Comparison of ENCODE assay signal across 15 mouse cellular contexts in genomic region chr9:123489727-123490343, GRCm38 (mm10). TPM values are rescaled to one million over a fixed set of nuclear protein-coding genes. Genes with fewer than 3 reads are reported as not detected.
DNase-seq lines count a peak whose midpoint lies in the region; ATAC-seq and TF ChIP-seq lines count a peak whose summit lies in the region.
"Had no signal": no experiment of that assay in that cellular context is flagged by ENCODE, and none has a peak within 500 bp of the region (broad histone marks: within the 10 kb centered on the region; RNA-seq: fewer than 3 reads in every experiment).

No protein-coding gene starts in this region.

- no peaks in the 10 kb centered on the region for H3K9me3 ChIP-seq in heart, embryonic 13.5 days
- no peaks in the 10 kb centered on the region for H3K9me3 ChIP-seq in heart, embryonic 10.5 days
- no peaks in the 10 kb centered on the region for H3K9me3 ChIP-seq in lung, embryonic 16.5 days (ENCODE audit: control insufficient read depth, low read length)
- H3K9me3 ChIP-seq in lung, postnatal 0 days (ENCODE audit: low read length), result no peaks in the 10 kb centered on the region
- no peaks in the 10 kb centered on the region for H3K9me3 ChIP-seq in stomach, embryonic 16.5 days (replicated peaks; ENCODE audit: control insufficient read depth, low read length)
- H3K9me3 ChIP-seq: liver, embryonic 13.5 days; midbrain, embryonic 13.5 days; neural tube, embryonic 12.5 days had no signal

- H3K4me2 ChIP-seq in heart, embryonic 13.5 days, result no peak overlapping the region
- H3K4me2 ChIP-seq in lung, embryonic 16.5 days (ENCODE audit: low read depth, low read length), result no peak overlapping the region
- H3K4me2 ChIP-seq in lung, postnatal 0 days (replicated peaks; ENCODE audit: low read depth, low read length), result no peak overlapping the region
- no peak overlapping the region for H3K4me2 ChIP-seq in stomach, embryonic 16.5 days (ENCODE audit: low read depth, low read length)
- H3K4me2 ChIP-seq: liver, embryonic 13.5 days; midbrain, embryonic 13.5 days; neural tube, embryonic 12.5 days had no signal

- H3K9ac ChIP-seq in heart, embryonic 13.5 days, result 0 out of 2 replicates have a peak overlapping the region, but pooled peaks have one; percentile 7
- H3K9ac ChIP-seq in lung, embryonic 16.5 days (ENCODE audit: low read length), result no peak overlapping the region
- H3K9ac ChIP-seq in lung, postnatal 0 days (replicated peaks; ENCODE audit: low read depth), result no peak overlapping the region
- 0 out of 2 replicates have a peak overlapping the region, but pooled peaks have one; percentile 11 for H3K9ac ChIP-seq in stomach, embryonic 16.5 days (ENCODE audit: low read length)
- H3K9ac ChIP-seq: forebrain, postnatal 0 days; liver, embryonic 13.5 days; midbrain, embryonic 13.5 days; neural tube, embryonic 12.5 days had no signal

- H3K36me3 ChIP-seq in heart, embryonic 13.5 days, result peaks cover 23% of the 10 kb centered on the region
- peaks cover 26% of the 10 kb centered on the region; the same call in 1 of the 2 replicates for H3K36me3 ChIP-seq in heart, embryonic 10.5 days
- H3K36me3 ChIP-seq in lung, embryonic 16.5 days (ENCODE audit: control insufficient read depth, insufficient read depth, low read length), result no peaks in the 10 kb centered on the region
- H3K36me3 ChIP-seq in lung, postnatal 0 days (ENCODE audit: insufficient read depth, low read length), result 0 out of 2 replicates have a peak, but pooled peaks cover 4% of the 10 kb centered on the region
- H3K36me3 ChIP-seq in stomach, embryonic 16.5 days (ENCODE audit: control insufficient read depth, insufficient read depth, low read length), result no peaks in the 10 kb centered on the region
- H3K36me3 ChIP-seq: midbrain, embryonic 13.5 days; neural tube, embryonic 12.5 days had no signal

- no peak overlapping the region for H3K4me3 ChIP-seq in heart, embryonic 13.5 days
- no peak overlapping the region for H3K4me3 ChIP-seq in heart, embryonic 10.5 days
- no peak overlapping the region for H3K4me3 ChIP-seq in lung, embryonic 16.5 days (ENCODE audit: low read length)
- no peak overlapping the region for H3K4me3 ChIP-seq in lung, postnatal 0 days (ENCODE audit: low read depth, low read length)
- no peak overlapping the region for H3K4me3 ChIP-seq in stomach, embryonic 16.5 days (replicated peaks; ENCODE audit: low read length)
- H3K4me3 ChIP-seq: liver, embryonic 13.5 days; midbrain, embryonic 13.5 days; neural tube, embryonic 12.5 days had no signal

- H3K4me1 ChIP-seq in heart, embryonic 13.5 days, result peaks cover 78% of the 10 kb centered on the region
- peaks cover 63% of the 10 kb centered on the region for H3K4me1 ChIP-seq in heart, embryonic 10.5 days
- H3K4me1 ChIP-seq in lung, embryonic 16.5 days (replicated peaks; ENCODE audit: control insufficient read depth, insufficient read depth, low read length), result peaks cover 29% of the 10 kb centered on the region
- peaks cover 17% of the 10 kb centered on the region; the same call in 1 of the 2 replicates for H3K4me1 ChIP-seq in lung, postnatal 0 days (ENCODE audit: insufficient read depth, low read depth, low read length)
- peaks cover 57% of the 10 kb centered on the region for H3K4me1 ChIP-seq in stomach, embryonic 16.5 days (ENCODE audit: control insufficient read depth, insufficient read depth, low read length)

- peak overlapping the region; percentile 85 for H3K27ac ChIP-seq in heart, embryonic 13.5 days (replicated peaks)
- no peak overlapping the region for H3K27ac ChIP-seq in heart, embryonic 10.5 days
- peak overlapping the region; percentile 21 for H3K27ac ChIP-seq in lung, embryonic 16.5 days (ENCODE audit: low read length)
- no peak overlapping the region; the same call in 1 of the 2 replicates for H3K27ac ChIP-seq in lung, postnatal 0 days (ENCODE audit: low read length)
- peak overlapping the region; percentile 42 for H3K27ac ChIP-seq in stomach, embryonic 16.5 days (ENCODE audit: low read length)
- H3K27ac ChIP-seq: liver, embryonic 13.5 days; midbrain, embryonic 13.5 days; neural tube, embryonic 12.5 days had no signal

- TF ChIP-seq CTCF in lung, postnatal 0 days (IDR thresholded peaks at IDR 0.05), result no peak

- H3K27me3 ChIP-seq in heart, embryonic 13.5 days (replicated peaks), result no peaks in the 10 kb centered on the region
- no peaks in the 10 kb centered on the region for H3K27me3 ChIP-seq in heart, embryonic 10.5 days (ENCODE audit: insufficient read depth, poor library complexity, severe bottlenecking)
- no peaks in the 10 kb centered on the region for H3K27me3 ChIP-seq in lung, embryonic 16.5 days (ENCODE audit: control insufficient read depth, insufficient read depth, low read depth, low read length)
- no peaks in the 10 kb centered on the region for H3K27me3 ChIP-seq in lung, postnatal 0 days (replicated peaks; ENCODE audit: insufficient read depth, low read length)
- no peaks in the 10 kb centered on the region for H3K27me3 ChIP-seq in stomach, embryonic 16.5 days (ENCODE audit: control insufficient read depth, insufficient read depth, low read length)
- H3K27me3 ChIP-seq: CH12.LX; liver, embryonic 13.5 days; midbrain, embryonic 13.5 days; neural tube, embryonic 12.5 days had no signal

- no peak for ATAC-seq in heart, embryonic 13.5 days (ENCODE audit: extremely low read depth, insufficient number of reproducible peaks, low FRiP score, low TSS enrichment)
- ATAC-seq in lung, embryonic 16.5 days (ENCODE audit: low read depth), result no peak
- ATAC-seq in lung, postnatal 0 days, result no peak
- no peak for ATAC-seq in stomach, embryonic 16.5 days (ENCODE audit: insufficient read depth, low FRiP score)
- no peak for ATAC-seq in granulocyte monocyte progenitor cell, adult 5-6 weeks (replicated peaks; ENCODE audit: poor library complexity, severe bottlenecking)
- ATAC-seq: forebrain, postnatal 0 days; midbrain, embryonic 13.5 days had no signal

- TF ChIP-seq EP300 in lung, postnatal 0 days (IDR thresholded peaks at IDR 0.05), result no peak

- DNase-seq in adrenal gland, postnatal 10 days, result peak; percentile 54
- no peak for DNase-seq in adrenal gland, adult (ENCODE audit: inconsistent age in 2 of 2, low spot score in 1 of 2)
- DNase-seq in heart, embryonic 10.5 days (ENCODE audit: low spot score), result no peak
- no peak for DNase-seq in lung, postnatal 0 days (ENCODE audit: low spot score)
- DNase-seq: cerebellum, adult 8-10 months; embryo, embryonic 11 days; forebrain, postnatal 0 days; liver, embryonic 13.5 days had no signal

- WGBS in heart, embryonic 13.5 days, result 59% methylated on average over 9 of the region's 9 CpGs
- WGBS in heart, embryonic 10.5 days, result 69% methylated on average over 9 of the region's 9 CpGs
- WGBS in lung, embryonic 16.5 days, result 50% methylated on average over 9 of the region's 9 CpGs
- 46% methylated on average over 9 of the region's 9 CpGs for WGBS in lung, postnatal 0 days
- WGBS in stomach, embryonic 16.5 days, result 50% methylated on average over 9 of the region's 9 CpGs

RNA-seq across cellular contexts. Expression of gene Limd1, which starts 11.3 kb away (rescaled TPM):
- 10 to 100 TPM; 31.8 to 35.9 TPM for total RNA-seq in adrenal gland, postnatal 10 days (2021)
- 34.6 and 36.1 TPM in 2 replicates for polyA plus RNA-seq in heart, embryonic 13.5 days (2015; fragmentation: Nextera tagmentation; extraction: Ambion mirVana)
- polyA plus RNA-seq in heart, embryonic 10.5 days (2016; fragmentation: Nextera tagmentation; extraction: Ambion mirVana), result 39.0 and 39.2 TPM in 2 replicates
- 57.3 and 61.5 TPM in 2 replicates for polyA plus RNA-seq in lung, embryonic 16.5 days (2015; fragmentation: Nextera tagmentation; extraction: Ambion mirVana)
- polyA plus RNA-seq in lung, postnatal 0 days (2015; fragmentation: Nextera tagmentation; extraction: Ambion mirVana), result 56.3 and 61.9 TPM in 2 replicates
- polyA plus RNA-seq in stomach, embryonic 16.5 days (2015; fragmentation: Nextera tagmentation; extraction: Ambion mirVana), result 48.8 and 49.6 TPM in 2 replicates
- total RNA-seq in granulocyte monocyte progenitor cell, adult 5-6 weeks (2014; fragmentation: Nextera tagmentation), result 26.3 and 29.8 TPM in 2 replicates
- total RNA-seq in granulocyte monocyte progenitor cell, adult 5-6 weeks (2017), result 24.4 and 26.2 TPM in 2 replicates

RNA-seq across cellular contexts. Expression of gene Sacm1l, which starts 39.7 kb away (rescaled TPM):
- total RNA-seq in adrenal gland, postnatal 10 days (2021), result 10 to 100 TPM; 60.2 to 84.8 TPM
- 37.6 and 41.7 TPM in 2 replicates for polyA plus RNA-seq in heart, embryonic 13.5 days (2015; fragmentation: Nextera tagmentation; extraction: Ambion mirVana)
- polyA plus RNA-seq in heart, embryonic 10.5 days (2016; fragmentation: Nextera tagmentation; extraction: Ambion mirVana), result 42.6 and 48.6 TPM in 2 replicates
- polyA plus RNA-seq in lung, embryonic 16.5 days (2015; fragmentation: Nextera tagmentation; extraction: Ambion mirVana), result 57.9 and 58.1 TPM in 2 replicates
- polyA plus RNA-seq in lung, postnatal 0 days (2015; fragmentation: Nextera tagmentation; extraction: Ambion mirVana), result 38.6 and 41.2 TPM in 2 replicates
- polyA plus RNA-seq in stomach, embryonic 16.5 days (2015; fragmentation: Nextera tagmentation; extraction: Ambion mirVana), result 63.6 and 65.4 TPM in 2 replicates
- 25.8 and 32.2 TPM in 2 replicates for total RNA-seq in granulocyte monocyte progenitor cell, adult 5-6 weeks (2014; fragmentation: Nextera tagmentation)
- 32.8 and 42.3 TPM in 2 replicates for total RNA-seq in granulocyte monocyte progenitor cell, adult 5-6 weeks (2017)

Comparison
In these comparisons a context has a peak if more than half of its experiments do, and no peak if none do; other contexts are left out.
1. H3K27ac ChIP-seq: peak in heart, embryonic 13.5 days (single experiment), lung, embryonic 16.5 days (single experiment) and stomach, embryonic 16.5 days (single experiment); none in heart, embryonic 10.5 days (single experiment) and lung, postnatal 0 days (single experiment).
2. H3K9ac ChIP-seq: peak in heart, embryonic 13.5 days (single experiment) and stomach, embryonic 16.5 days (single experiment); none in lung, embryonic 16.5 days (single experiment) and lung, postnatal 0 days (single experiment).